Mouse (Mus musculus): ENCODE results near the gene Mc1r.
"Not testable (repeated sequence)": the region's sequence is repeated elsewhere in the genome, so short reads cannot be mapped to it uniquely, and the experiment has no call there.

The Mc1r gene

DNA sequence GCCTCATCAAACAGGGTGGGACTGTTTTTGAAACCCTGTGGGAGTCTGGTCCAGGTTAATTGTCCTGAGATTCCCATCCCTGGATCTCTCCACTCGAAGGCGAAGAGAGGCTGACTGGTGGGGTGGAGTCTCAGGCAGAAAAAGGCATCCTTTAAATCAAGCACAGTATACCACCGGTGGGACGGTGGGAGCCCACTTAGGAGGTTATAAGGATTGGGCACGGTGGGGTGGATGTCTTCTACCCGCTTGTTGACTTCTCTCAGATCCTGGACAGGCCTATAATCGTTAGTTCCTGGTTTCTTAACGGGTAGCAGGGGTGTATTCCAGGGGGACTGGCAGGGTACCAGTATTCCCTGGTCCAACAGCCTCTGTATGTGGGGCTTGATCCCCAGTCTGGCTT lies 24.0 kb downstream of the Mc1r start:
- not testable (repeated sequence) for DNase-seq (ENCODE audit: low read depth, low spot score)

DNA sequence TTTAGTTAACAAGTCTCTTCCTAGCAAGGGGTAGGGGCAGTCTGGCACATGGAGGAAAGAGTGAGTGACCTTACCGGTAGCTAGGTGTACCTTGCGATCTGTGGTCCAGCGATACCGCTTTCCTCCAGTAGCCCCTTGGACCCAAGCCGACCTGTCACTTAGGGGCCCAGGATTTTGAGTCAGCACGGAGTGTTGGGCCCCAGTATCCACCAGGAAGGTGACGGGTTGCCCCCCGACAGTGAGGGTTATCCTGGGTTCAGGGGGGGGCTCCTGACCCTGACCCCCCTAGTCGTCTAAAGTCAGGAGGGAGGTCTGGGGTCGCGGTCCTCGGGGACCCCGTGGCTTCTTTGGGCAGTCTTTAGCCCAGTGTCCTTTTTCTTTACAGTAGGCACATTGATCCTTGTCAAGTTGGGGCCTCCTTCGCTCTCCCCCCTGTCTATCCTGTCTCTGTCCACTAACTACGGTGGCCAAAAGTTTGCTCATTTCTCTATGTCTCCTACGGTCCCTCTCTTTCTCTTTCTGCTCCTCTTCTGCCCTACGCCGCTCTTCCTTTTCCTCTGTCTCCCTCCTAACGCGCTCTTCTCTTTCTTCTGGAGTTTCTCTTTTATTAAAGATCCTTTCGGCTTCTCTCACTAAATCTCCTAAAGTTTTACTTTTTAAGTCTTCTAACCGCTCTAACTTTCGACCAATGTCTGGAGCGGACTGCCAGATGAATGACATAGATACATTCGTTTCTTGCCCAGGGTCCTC lies 24.9 kb downstream of the Mc1r start:
- no peak for DNase-seq (ENCODE audit: low read depth, low spot score)

DNA sequence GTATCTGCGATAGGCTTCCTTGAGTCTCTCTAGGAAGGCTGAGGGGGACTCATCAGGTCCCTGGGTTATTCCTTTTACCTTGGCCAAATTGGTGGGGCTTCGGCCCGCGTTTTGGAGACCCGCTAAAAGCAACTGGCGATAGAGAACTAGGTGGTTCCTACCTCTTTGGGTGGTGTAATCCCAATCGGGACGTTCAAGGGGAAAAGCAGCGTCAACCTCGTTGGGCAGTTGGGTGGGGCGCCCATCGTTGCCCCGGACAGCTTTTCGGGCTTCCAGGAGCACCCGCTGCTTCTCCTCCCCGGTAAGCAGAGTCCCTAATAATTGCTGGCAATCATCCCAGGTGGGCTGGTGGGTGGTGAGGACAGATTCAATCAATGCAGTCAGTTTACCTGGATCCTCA lies 25.5 kb downstream of the Mc1r start:
- DNase-seq (ENCODE audit: low read depth, low spot score) = no peak

DNA sequence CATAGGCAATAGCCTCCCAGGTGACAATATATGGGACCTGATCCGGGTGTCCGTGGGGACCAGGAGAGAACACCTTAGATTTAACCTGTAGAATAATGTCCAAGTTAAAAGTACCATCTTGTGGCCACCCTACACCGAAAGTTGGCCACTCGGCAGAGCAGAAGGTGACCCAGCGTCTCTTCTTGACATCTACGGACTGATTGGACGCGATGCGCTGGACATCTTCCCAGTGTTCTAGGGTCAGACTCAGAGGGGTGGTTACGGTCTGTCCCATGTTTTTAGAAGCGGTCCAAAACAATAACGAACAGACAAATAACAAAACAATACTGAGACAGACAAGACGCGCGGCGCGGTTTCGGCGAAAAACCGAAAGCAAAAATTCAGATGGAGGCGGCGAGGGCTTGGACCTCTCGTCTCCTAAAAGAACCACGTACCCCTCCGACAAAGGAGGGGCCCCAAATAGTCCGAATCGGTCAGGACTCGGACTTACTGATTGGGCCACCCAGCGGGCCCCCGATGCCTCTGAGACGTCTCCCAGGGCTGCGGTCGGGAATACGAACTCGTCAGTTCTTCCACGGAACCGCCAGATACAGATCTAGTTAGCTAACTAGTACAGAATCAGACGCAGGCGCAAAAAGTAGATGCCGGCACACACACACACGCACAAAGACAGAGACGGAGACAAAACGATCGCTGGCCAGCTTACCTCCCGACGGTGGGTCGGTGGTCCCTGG lies 26.5 kb downstream of the Mc1r start:
- not testable (repeated sequence) for DNase-seq (ENCODE audit: low read depth, low spot score)

DNA sequence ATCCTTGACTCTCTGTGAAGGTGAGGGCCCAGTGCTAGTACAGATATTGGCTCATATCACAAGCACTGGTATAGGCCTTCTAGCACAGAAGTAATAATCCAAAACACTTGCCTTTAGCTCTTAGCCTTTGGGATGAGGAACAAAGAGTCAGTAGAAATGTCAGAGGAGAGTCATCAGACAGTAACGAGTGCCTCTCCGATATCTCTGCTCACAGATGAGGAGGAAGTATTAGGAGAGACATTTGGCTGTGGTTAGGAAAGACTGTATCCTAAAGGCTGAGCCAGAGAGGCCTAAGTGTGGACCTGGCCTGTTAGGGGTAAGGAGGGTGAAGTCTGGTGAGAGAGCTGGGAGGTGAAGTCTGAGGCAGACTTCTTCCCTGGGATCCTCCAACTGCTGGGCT lies 34.9 kb downstream of the Mc1r start:
- DNase-seq (ENCODE audit: low read depth, low spot score) = no peak

DNA sequence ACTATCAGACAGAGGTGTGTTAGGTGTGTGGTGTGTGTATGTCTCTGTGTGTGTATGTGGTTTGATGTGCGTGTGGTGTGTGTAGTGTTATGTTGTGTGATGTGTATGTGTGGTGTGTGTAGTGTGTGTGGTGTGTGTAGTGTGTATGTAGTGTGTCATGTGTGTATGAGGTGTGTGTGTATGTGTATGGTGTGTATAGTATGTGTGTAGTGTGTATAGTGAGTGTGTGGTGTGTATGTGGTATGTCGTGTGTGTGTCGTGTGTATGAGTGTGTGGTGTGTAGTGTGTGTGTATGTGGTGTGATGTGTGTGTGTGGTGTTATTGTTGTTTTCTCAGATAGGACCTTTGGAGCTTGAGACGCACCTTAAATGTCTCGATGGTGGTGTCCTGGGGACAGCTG lies 35.4 kb downstream of the Mc1r start:
- DNase-seq (ENCODE audit: low read depth, low spot score) = no peak

DNA sequence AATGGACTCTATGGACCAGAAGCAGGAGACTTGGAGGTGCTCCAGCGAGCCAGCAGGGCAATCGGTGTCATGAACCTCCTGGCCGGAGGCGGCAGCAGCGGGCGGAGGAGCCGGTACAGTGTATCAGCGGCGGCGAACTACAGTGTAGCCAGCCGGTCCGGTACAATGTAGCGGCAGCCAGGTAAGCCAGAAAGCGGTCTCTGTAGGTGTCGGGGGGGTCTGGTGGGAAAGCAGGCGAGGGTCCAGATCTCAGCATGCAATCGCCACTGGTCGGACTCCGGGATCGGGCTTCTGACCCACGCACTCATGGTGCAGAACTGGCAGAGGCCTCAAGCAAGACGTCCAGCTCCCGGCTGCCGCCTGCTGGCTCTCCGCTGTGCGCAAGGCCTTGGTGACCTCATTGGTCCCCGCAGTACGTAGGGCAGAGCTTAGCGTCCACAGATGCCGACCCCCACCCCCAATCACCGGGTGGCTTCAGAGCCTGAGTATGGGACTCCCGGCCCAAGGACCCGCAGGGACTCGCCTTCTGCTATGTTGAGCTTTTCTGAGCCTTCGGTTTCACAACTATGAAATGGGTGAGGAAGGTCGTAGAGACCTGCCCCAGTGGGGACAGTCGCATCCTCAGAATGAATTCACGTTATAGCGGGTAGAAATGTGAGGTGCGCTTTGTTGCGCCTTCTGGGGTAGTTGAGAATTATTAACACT lies 36.1 kb downstream of the Mc1r start:
- DNase-seq (ENCODE audit: low read depth, low spot score) = peak; percentile 92

DNA sequence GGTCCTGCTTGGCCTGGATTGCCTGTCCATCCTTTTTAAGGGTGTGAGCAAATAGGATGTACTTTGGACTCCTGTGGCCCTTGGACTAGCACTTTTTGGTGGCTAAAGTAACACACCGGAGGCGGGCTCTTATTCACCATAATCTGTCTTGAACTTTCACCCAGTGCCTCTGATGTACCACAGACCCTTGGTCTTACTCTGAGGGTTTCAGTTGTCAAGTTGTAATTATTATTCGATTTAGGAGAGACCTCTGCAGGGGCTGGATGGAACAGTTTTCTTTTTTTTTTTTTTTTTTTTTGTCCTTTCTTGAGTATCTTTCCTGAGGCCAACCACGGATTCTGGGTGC lies 36.6 kb downstream of the Mc1r start:
- no peak for DNase-seq (ENCODE audit: low read depth, low spot score)

DNA sequence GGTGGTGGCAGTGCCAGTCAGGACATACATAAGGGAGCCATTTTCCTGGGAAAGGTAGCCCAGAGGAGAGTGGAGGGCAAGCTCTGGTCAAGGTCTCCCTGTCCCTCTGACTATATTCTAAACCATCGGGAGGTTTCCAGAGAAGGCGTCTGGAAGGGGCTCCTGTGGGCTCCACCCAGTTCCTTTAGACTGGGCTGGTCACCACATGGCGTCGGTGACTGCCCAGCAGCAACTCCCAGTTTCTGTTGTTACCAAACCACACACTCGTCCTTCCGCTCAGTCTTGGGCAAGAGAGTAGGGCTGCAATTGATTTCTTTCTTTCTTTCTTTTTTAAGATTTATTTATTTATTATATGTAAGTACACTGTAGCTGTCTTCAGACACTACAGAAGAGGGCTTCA lies 37.2 kb downstream of the Mc1r start:
- DNase-seq (ENCODE audit: low read depth, low spot score) = peak; percentile 0

DNA sequence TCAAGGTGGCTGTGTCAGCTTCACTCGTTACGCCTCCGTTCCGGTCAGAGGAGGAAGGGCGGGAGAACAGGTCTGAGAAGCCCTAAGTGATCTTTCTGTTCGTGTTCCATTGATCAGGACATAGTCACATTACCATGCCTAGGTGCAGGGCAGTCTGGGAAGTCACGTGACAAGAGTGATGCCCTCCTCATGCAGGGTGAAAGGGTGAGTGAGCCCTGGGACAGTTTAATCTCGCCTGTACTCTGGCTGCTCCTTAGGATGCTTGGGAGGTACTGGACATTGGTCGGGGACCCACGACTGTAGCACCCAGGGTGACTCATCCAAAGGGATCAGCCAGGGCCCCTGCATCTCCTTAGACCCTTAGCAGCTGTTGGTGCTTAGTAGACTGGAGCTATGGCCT lies 39.1 kb downstream of the Mc1r start:
- DNase-seq (ENCODE audit: low read depth, low spot score) = peak; percentile 30

DNA sequence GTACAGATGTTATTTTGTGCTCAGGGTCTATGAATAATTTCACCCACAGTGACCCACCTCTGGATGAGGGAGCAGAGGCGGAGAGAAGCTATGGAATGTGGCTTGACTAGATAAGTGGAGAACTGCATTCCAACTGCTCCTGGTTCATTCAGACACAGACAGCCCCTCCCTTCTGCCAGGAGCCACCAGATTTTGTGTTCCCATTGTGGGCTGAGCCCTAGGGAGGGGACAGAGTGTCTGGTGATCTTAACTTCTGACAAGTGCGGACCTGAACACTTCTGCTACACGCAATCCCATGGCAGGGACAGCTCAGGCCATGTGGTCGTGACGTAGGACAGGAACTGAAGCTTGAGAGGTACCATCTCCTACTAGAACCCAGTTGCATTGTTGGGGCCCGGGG lies 39.9 kb downstream of the Mc1r start:
- peak; percentile 89 for DNase-seq (ENCODE audit: low read depth, low spot score)

DNA sequence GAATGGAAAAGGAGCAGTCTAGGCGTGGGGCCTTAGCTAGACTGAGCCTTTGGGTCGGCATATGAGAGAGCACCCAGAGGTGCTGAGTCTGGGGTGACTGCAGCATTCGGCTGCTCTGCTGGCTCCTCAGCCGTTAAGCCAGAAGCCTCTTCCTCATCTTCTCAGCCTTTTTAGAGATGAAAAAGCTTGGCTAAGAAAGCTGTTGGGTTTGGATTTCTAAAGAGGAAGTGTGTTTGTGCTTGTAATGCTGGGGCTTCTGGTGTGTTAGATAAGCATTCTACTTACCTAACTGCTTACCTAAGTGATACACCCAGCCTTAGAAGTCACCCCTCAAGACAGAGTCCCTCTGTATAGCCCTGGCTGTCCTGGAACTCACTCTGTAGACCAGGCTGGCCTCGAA lies 43.9 kb downstream of the Mc1r start:
- DNase-seq (ENCODE audit: low read depth, low spot score) = peak; percentile 0

DNA sequence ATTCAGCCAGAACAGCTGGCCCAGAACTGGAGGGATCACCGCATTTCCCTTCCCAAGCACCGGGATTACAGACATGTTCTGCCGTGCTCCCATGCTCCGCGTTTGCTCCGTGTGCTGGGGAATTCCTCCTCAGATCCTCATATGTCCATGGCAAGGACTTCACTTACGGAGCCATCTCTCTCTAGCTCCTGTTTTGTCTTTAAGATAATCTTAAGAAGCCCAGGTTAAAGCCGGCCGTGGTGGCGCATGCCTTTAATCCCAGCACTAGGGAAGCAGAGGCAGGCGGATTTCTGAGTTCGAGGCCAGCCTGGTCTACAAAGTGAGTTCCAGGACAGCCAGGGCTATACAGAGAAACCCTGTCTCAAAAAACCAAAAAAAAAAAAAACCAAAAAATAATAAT lies 44.8 kb downstream of the Mc1r start:
- DNase-seq (ENCODE audit: low read depth, low spot score) = peak; percentile 1

DNA sequence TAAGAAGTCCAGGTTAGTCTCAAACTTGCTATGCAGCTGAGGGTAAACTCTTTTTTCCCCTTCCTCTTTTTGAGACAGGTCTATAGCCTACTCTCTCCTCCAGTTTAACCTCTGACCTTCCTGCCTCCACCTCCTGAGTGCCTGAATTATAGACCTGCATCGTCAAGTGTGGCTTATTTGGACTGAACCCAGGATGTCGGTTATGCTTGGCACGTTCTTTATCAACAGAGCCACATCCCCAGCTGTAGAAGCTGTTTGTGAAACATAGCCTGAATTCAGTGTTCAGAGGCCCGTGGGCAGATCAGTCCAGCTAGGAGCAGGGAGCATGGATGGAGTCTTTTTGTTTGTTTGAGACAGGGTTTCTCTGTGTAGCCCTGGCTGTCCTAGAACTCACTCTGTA lies 45.2 kb downstream of the Mc1r start:
- peak; percentile 0 for DNase-seq (ENCODE audit: low read depth, low spot score)

DNA sequence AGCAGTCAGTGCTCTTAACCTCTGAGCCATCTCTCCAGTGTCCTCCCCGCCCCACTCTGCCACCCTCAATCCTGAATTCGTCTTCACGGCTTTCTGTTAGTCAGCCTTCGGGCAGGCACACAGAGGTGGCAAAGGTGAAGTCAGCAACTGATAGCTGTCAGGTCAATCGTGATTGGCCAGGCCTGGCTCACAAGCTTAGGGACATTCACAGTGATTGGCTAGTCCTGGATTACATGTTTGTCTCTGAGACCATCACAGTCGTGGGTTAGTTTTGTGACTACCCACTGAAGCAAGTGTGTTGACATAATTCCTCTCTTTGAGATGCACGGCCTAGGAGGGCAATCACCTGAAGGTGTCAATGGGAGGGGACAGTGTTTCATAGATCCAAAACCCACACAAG lies 46.4 kb downstream of the Mc1r start:
- DNase-seq (ENCODE audit: low read depth, low spot score) = peak; percentile 64

DNA sequence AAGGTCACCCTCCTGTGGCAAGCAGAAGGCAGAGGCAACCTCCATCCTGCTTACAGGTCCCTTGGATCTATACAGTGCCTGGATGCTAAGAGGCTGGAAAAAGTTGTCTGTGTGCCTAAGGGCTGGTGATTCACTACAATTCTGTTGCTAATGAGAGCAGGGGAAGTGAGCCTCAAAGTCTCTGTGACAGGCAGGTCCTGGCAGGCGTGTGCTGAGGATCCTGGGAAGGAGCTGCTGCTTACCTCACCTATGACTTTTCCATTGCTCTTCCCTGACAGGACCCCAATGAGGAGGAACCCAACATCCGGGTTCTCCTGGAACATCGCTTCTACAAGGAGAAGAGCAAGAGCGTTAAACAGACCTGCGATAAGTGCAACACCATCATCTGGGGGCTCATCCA lies 47.0 kb downstream of the Mc1r start:
- DNase-seq (ENCODE audit: low read depth, low spot score) = peak; percentile 98

DNA sequence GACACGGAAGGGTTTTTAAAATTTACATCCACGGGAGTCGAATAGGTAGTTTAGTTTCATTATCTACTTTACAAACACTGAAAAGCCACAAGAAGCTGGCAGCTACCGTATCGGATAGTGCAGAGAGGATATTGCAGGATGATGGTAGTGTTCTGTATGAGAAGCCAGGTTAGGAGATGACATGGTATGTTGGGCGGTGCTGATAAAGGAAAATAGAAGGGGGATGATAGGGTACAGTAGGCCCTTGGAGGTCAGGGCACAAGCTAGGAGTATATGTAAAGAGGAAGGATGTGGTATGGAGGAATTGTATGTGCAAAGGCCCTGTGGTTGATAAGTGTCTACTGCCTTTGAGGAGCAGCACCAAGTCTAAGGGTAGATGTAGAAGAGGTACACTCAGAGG lies 47.7 kb downstream of the Mc1r start:
- DNase-seq (ENCODE audit: low read depth, low spot score) = peak; percentile 0
